Mouse (Mus musculus) stomach, postnatal 0 days (tissue): ENCODE results near the gene Nprl3.

Experiments
- CTCF ChIP-seq: IDR thresholded peaks from 2 replicates; pipeline ENCODE4 v1.5.1; 2016; ENCODE audit warnings: antibody characterized with exemption, low read depth, mild to moderate bottlenecking, moderate library complexity
- EP300 ChIP-seq: optimal IDR thresholded peaks from 2 replicates; pipeline ENCODE3; 2016; ENCODE audit warnings: antibody characterized with exemption

DNA sequence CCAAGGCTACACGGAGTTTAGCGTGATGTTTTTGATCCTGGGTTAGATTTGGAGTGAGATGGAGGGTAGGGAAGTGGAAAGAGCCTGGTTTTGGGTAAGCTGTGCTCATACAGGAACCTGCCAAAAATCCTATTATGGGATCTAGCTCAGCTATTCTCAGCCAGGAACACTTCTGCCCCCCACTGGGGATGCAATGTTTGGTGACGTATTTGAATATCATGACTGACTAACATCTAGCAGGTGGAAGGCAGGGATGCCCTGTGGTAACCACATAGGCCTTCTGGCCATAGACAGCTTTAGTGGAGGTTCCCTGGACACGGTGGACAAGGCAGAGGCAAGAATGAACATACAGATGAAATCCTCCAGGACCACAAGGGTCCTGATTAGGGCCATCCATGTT lies 37.3 kb downstream of the Nprl3 start:
- TF ChIP-seq EP300: no peak
- TF ChIP-seq CTCF: no peak
